Mouse (Mus musculus) liver, postnatal 0 days (tissue): ENCODE measurements around the gene Slco1c1.

ENCODE experiments used
- CTCF ChIP-seq: sonication (generic); IDR thresholded peaks from 2 replicates; pipeline ENCODE4 v1.5.1; 2016; ENCODE audit warnings: antibody characterized with exemption, low read depth
- EP300 ChIP-seq: IDR thresholded peaks from 2 replicates; pipeline ENCODE4 v1.6.1; 2016; ENCODE audit warnings: antibody characterized with exemption, low read depth, mild to moderate bottlenecking

DNA sequence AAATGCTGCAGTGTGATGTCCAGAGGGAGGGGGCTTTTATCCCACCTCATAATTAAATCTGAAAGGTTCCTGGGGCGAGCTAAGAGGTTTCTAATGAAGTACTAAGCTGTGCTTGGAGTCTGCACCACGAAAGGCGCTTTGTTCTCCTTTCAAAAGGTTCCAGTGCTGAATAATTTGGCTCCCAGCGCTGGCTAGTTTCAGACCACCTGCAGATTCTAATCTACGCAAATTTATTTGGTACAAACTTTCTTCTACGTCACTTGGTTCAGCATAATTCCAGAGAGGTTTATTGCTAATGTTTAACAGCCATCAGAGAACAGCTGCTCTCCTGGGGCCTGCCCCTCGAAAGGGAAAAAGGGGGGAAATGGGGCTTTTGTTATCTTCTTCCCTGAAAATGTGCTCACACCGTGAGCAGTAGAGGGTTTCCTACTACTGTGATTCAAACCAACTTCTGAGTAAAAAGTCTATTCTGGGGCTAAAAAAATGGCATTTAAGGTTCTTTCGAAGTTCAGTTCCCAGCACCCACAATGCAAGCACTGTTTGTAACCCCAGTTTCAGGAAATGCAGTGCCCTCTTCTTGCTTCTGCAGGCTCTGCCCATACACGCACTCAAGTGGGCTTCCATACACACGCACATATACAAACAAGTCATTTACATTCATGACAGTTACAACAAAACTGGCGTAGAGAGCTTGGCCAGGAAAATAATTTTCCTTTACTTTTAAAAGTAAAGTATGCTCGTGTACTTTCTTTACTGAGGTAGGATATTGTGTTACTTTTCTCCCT is 28.3 kb upstream of the Slco1c1 start:
- TF ChIP-seq EP300 (no peak), CTCF (no peak)
